Mouse (Mus musculus) cerebellum, adult 2 months (tissue): ENCODE measurements around the gene Lgals3bp.

ENCODE experiments used
- CTCF ChIP-seq: fragments of 200-500 bp; IDR thresholded peaks from 2 replicates; pipeline ENCODE4 v1.5.1; 2011; ENCODE audit warnings: low read depth, mild to moderate bottlenecking, control low read depth, low read length, moderate library complexity, borderline replicate concordance; ENCODE audit not compliant: insufficient read depth
- POLR2A ChIP-seq: fragments of 200-500 bp; IDR thresholded peaks from 2 replicates; pipeline ENCODE4 v1.6.1; 2011; ENCODE audit warnings: low read length, control low read depth, borderline replicate concordance; ENCODE audit not compliant: insufficient read depth

DNA sequence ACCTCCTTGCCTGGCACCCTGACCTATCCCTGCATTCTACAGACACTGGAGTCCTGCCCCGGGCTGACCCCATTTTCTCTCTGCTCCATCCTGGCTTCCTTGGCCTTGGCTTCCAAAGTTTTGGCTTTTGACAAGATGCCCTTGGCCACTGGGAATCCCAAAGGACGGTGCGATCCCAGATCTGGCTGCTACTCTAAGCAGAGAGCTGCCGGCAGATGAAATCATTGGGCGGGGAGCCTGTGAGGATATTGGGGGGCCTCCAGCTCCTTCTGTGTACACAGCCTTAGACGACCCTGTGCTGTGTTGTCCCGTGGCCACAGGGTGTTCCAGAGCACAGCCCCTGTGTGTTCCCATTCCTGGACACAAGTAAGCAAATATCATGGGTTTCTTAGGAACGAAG is 46.5 kb upstream of the Lgals3bp start:
- TF ChIP-seq POLR2A (no peak), CTCF (no peak)
